Mouse (Mus musculus) limb, embryonic 13.5 days (tissue): ENCODE results near the gene Bbx. TPM values are rescaled to one million over a fixed set of nuclear protein-coding genes. Genes with fewer than 3 reads are reported as not detected.

Source experiments
- ATAC-seq: fragments of 200-750 bp; cut with Nextera tagmentation; 2 replicates; pipeline ENCODE4 v1.8.0; 2017; ENCODE audit warnings: low read depth, moderate number of reproducible peaks, moderate TSS enrichment; ENCODE audit not compliant: low FRiP score
- H3K27ac ChIP-seq: fragments of 300-500 bp; sonication (generic); 2 replicates; pipeline ENCODE4 v1.5.1; 2015; ENCODE audit warnings: inconsistent platforms, mild to moderate bottlenecking, moderate library complexity
- H3K27me3 ChIP-seq: fragments of 300-500 bp; sonication (generic); 2 replicates; pipeline ENCODE4 v1.6.1; 2015; ENCODE audit warnings: mild to moderate bottlenecking, inconsistent platforms
- H3K36me3 ChIP-seq: fragments of 300-500 bp; sonication (generic); 2 replicates; pipeline ENCODE4 v1.6.1; 2015; ENCODE audit warnings: inconsistent platforms, mild to moderate bottlenecking, moderate library complexity
- H3K4me1 ChIP-seq: fragments of 300-500 bp; sonication (generic); 2 replicates; pipeline ENCODE4 v1.6.1; 2015; ENCODE audit warnings: inconsistent platforms
- H3K4me2 ChIP-seq: fragments of 300-500 bp; sonication (generic); replicated peaks from 2 replicates; pipeline ENCODE4 v1.6.1; 2015; ENCODE audit warnings: inconsistent platforms, mild to moderate bottlenecking, moderate library complexity
- H3K4me3 ChIP-seq: fragments of 300-500 bp; sonication (generic); 2 replicates; pipeline ENCODE4 v1.5.1; 2015; ENCODE audit warnings: moderate library complexity, mild to moderate bottlenecking, inconsistent platforms
- H3K9ac ChIP-seq: fragments of 300-500 bp; sonication (generic); 2 replicates; pipeline ENCODE4 v1.6.1; 2015; ENCODE audit warnings: mild to moderate bottlenecking, inconsistent platforms
- H3K9me3 ChIP-seq: fragments of 300-500 bp; sonication (generic); 2 replicates; pipeline ENCODE4 v1.6.1; 2016; ENCODE audit warnings: inconsistent platforms
- WGBS: fragments of 180-500 bp; shearing (Covaris S2); methylation state at CpG from one replicate; pipeline ENCODE4 v1.1.7; 2015; 5-methylcytosine and 5-hydroxymethylcytosine counted together
- polyA plus RNA-seq: library from polyadenylated mRNA; unstranded; fragments of >200 nt; fragmentation: Nextera tagmentation; extraction: Ambion mirVana; gene quantifications from 2 replicates; pipeline ENCODE4 v1.2.1, GENCODE M21; 2015

Bbx gene
- polyA plus RNA-seq, 1 experiment from 2014 or later = 54.4 TPM

- Histone ChIP-seq H3K9ac (no peak overlapping the region), H3K36me3 (no peaks in the 10 kb centered on the region), H3K9me3 (no peaks in the 10 kb centered on the region), H3K4me2 (no peak overlapping the region), H3K27me3 (no peaks in the 10 kb centered on the region), H3K4me1 (no peaks in the 10 kb centered on the region), H3K27ac (no peak overlapping the region), H3K4me3 (no peak overlapping the region)
- whole genome bisulfite sequencing = 33% methylated on average over 2 of the region's 2 CpGs
- ATAC-seq = no peak
These were observed 5.1 kb upstream of the Bbx start for GRCm38 (mm10) chr16:50437331-50437730.

DNA sequence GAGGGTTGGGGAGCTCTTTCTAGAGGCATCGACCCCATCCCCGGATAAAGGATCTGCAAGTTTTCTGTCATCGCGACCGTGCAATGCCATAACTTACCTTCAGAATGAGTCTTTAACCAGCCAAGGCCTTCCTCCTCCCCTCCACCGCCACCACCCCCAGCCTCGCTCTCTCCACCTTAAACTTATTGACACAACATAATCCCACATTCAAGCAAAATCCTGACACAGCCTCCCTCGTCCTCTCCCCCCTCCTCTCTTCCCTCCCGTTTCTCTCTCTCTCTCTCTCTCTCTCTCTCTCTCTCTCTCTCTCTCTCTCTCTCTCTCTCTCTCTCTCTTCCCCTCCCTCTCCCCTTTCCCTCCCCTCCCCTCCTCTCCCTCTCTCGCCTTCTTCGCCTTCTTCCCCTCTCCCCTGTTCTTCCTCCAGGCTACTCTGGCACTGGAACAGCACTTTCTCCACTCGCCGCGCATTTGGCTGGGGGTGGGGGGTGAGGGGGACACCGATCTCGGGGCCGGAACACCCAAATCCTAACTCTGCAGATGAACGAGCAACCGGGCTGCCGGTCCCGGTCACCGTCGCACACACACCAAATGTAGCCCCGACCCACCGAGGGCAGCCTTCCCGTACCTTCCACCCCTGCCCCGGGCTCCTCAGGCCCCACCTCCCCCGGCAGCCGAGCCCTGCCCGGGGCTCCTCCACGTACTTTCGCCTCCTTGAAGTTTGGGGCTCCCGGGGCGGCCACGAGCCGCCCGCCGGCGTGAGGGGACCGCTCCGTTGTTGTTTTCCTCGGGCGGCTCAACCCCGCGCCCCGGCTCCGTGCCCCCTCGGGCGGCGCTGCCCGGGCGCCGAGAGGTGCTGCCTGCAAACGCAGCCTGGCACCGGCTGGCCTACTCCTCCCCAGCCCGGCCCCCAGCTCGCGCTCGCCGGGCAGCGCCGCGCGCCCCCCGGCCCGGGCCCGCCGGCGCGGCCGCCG, 894 bp downstream of the Bbx start:
- Histone ChIP-seq H3K9me3 (no peaks in the 10 kb centered on the region), H3K4me3 (peak overlapping the region; percentile 89), H3K9ac (peak overlapping the region; percentile 92), H3K27ac (peak overlapping the region; percentile 98), H3K4me2 (peak overlapping the region; percentile 98), H3K36me3 (0 out of 2 replicates have a peak, but pooled peaks cover 2% of the 10 kb centered on the region), H3K4me1 (peaks cover 6% of the 10 kb centered on the region; the same call in 1 of the 2 replicates), H3K27me3 (no peaks in the 10 kb centered on the region)
- ATAC-seq = peak; percentile 64
- WGBS = under 1% methylated on average over 53 of the region's 72 CpGs

DNA sequence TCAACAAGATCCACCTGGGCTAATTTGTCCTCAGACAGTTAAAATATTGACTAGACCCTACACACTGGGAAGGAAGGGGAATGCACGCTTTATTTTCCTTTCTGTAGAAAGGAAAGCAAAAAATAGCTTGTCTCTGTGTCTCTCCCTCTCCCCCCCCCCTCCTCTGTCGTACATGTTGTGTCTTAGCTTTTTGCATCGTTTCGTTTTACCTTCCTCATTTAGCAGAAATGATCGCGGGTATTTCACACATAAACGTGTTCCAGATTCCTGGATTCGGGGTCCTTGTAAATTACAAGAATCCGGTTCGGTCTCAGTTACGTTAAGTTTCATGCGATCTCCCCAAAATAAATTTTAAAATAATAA, 1.7 kb downstream of the Bbx start:
- H3K27ac ChIP-seq = no peak overlapping the region; the same call in 1 of the 2 replicates
- H3K4me3 ChIP-seq = peak overlapping the region; percentile 89
- 0 out of 2 replicates have a peak, but pooled peaks cover 4% of the 10 kb centered on the region for H3K36me3 ChIP-seq
- no peaks in the 10 kb centered on the region for H3K9me3 ChIP-seq
- peaks cover 6% of the 10 kb centered on the region; the same call in 1 of the 2 replicates for H3K4me1 ChIP-seq
- H3K4me2 ChIP-seq = peak overlapping the region; percentile 98
- under 1% methylated on average over 12 of the region's 12 CpGs for WGBS
- no peak for ATAC-seq
- peak overlapping the region; percentile 92 for H3K9ac ChIP-seq
- no peaks in the 10 kb centered on the region for H3K27me3 ChIP-seq

GRCm38 (mm10) chr16:50429692-50430514, 2.3 kb downstream of the Bbx start:
- Histone ChIP-seq H3K27me3 (no peaks in the 10 kb centered on the region), H3K9ac (peak overlapping the region; percentile 92), H3K4me1 (peaks cover 6% of the 10 kb centered on the region; the same call in 1 of the 2 replicates), H3K4me2 (peak overlapping the region; percentile 98), H3K4me3 (peak overlapping the region; percentile 89), H3K27ac (0 out of 2 replicates have a peak overlapping the region, but pooled peaks have one; percentile 15), H3K36me3 (0 out of 2 replicates have a peak, but pooled peaks cover 4% of the 10 kb centered on the region), H3K9me3 (no peaks in the 10 kb centered on the region)
- WGBS = under 1% methylated on average over 59 of the region's 69 CpGs
- ATAC-seq = no peak

DNA sequence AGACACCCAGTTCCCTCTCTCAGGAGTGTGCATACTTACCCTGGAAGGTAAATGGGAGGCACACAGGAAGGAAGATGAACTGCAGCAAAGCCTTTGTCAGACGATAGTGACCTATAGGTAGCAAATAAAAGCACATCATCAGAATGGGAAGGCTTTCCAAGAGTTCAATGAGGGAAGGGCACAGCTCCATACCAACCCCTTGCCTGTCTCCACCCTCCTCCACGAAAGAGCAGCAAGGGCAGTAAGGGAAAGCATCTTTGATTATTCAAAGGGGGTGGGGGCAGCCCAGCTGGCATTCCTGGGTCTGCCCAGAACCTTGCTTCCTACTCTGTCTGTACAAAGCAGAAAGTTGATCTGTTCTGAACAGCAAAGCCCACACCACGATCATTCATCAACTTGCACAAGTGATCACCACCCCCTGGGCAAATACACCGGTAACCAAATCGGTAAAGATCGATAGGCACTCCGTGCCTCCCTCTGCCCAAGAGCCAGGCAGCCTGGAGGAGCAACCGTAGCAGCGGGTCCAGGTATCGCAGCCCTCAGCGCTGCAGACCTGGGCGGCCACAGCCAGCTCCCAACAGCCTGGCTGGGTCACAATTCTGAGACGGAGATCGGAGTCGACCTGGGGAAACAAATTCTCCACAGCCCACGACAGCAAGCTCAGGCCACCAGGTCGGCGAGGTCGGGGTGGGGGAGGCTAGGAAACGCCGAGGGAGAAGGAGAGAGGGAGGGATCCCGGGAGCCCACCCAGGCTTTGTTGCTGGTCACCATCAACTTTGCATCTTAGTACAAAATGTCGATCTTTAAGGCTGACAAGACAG, 3.1 kb downstream of the Bbx start:
- ATAC-seq = no peak
- H3K9ac ChIP-seq = peak overlapping the region; percentile 92
- H3K36me3 ChIP-seq = 0 out of 2 replicates have a peak, but pooled peaks cover 8% of the 10 kb centered on the region
- H3K27me3 ChIP-seq = no peaks in the 10 kb centered on the region
- H3K9me3 ChIP-seq = no peaks in the 10 kb centered on the region
- 4% methylated on average over 23 of the region's 23 CpGs for WGBS
- H3K4me2 ChIP-seq = peak overlapping the region; percentile 98
- no peak overlapping the region for H3K27ac ChIP-seq
- H3K4me1 ChIP-seq = peaks cover 6% of the 10 kb centered on the region; the same call in 1 of the 2 replicates
- peak overlapping the region; percentile 89 for H3K4me3 ChIP-seq

GRCm38 (mm10) chr16:50420130-50420529, 12.1 kb downstream of the Bbx start:
- Histone ChIP-seq H3K4me1 (peaks cover 11% of the 10 kb centered on the region; the same call in 1 of the 2 replicates), H3K4me2 (no peak overlapping the region), H3K4me3 (no peak overlapping the region), H3K9ac (no peak overlapping the region), H3K36me3 (peaks cover 9% of the 10 kb centered on the region; the same call in 1 of the 2 replicates), H3K9me3 (no peaks in the 10 kb centered on the region), H3K27ac (no peak overlapping the region), H3K27me3 (no peaks in the 10 kb centered on the region)
- 7% methylated on average over 1 of the region's 1 CpGs for WGBS
- ATAC-seq = no peak

DNA sequence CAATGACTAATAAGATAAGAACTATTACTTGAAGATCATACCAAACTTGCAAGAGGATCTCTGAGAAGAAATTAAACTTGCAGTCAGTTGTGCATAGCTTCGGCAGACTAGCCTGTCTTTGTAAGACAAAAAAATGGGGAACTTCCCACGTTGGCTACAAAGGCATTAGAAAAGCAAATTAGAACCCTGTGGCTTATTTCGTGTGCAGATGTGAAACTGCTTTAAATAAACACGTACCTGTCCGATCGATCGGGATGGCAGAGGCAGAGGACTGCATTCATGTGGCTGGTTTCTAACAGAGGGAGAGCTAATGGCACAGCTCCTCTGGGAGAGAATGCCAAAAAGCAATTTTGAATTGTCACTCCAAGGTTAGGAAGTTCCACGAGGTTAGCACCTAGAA, 16.8 kb downstream of the Bbx start:
- Histone ChIP-seq H3K27me3 (no peaks in the 10 kb centered on the region), H3K9me3 (no peaks in the 10 kb centered on the region), H3K27ac (no peak overlapping the region), H3K4me2 (no peak overlapping the region), H3K36me3 (peaks cover 11% of the 10 kb centered on the region), H3K4me1 (peaks cover 6% of the 10 kb centered on the region; the same call in 1 of the 2 replicates), H3K9ac (no peak overlapping the region), H3K4me3 (no peak overlapping the region)
- 81% methylated on average over 8 of the region's 8 CpGs for WGBS
- ATAC-seq = no peak

DNA sequence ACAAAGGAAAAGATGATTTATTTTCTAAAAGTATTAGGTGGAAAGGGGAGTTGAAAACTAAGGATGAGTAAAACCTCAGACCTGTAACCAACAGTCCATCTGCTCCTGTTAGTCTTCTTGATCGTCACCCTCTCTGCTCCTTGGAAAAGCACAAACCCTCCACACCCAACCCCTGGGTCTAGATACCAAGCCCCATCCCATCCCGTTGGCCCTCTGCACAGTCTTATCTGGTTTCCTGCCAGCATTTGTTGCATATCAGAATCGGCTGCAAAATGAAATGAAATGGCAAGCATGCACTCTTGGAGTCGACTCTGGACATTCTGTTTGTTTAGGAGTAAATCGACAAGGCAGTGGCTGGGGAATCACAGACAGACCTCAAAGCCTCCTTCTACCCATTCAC, 29.3 kb downstream of the Bbx start:
- Histone ChIP-seq H3K4me1 (peaks cover 4% of the 10 kb centered on the region; the same call in 1 of the 2 replicates), H3K9ac (no peak overlapping the region), H3K4me3 (no peak overlapping the region), H3K9me3 (no peaks in the 10 kb centered on the region), H3K36me3 (peaks cover 3% of the 10 kb centered on the region; the same call in 1 of the 2 replicates), H3K27me3 (no peaks in the 10 kb centered on the region), H3K27ac (no peak overlapping the region), H3K4me2 (no peak overlapping the region)
- WGBS = 84% methylated on average over 5 of the region's 5 CpGs
- ATAC-seq = no peak

GRCm38 (mm10) chr16:50399775-50400174, 32.4 kb downstream of the Bbx start:
- Histone ChIP-seq H3K27ac (no peak overlapping the region), H3K4me1 (no peaks in the 10 kb centered on the region), H3K27me3 (no peaks in the 10 kb centered on the region), H3K36me3 (peaks cover 3% of the 10 kb centered on the region; the same call in 1 of the 2 replicates), H3K9me3 (no peaks in the 10 kb centered on the region), H3K9ac (no peak overlapping the region), H3K4me2 (no peak overlapping the region), H3K4me3 (no peak overlapping the region)
- no peak for ATAC-seq
- WGBS = 87% methylated on average over 6 of the region's 6 CpGs

DNA sequence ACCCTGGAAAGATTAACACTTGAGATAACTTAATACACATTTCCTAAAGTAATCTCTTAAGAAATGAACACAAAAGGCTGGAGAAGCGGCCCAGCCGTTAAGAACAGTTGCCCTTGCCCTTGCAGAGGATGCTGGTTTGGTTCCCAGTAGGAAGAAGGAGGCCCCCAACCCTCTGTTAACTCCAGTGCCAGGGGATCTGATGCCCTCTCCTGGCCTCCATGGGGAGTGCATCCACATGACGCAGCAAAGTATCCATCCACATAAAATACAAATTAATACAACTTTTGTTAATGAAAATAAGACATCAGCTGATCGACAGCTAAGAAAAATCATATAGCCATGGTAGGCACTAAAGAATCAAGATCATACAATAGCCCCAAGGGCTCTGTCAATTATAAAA, 33.6 kb downstream of the Bbx start:
- H3K27ac ChIP-seq = no peak overlapping the region
- H3K4me2 ChIP-seq = no peak overlapping the region
- H3K4me1 ChIP-seq = no peaks in the 10 kb centered on the region
- peaks cover 3% of the 10 kb centered on the region; the same call in 1 of the 2 replicates for H3K36me3 ChIP-seq
- H3K9me3 ChIP-seq = no peaks in the 10 kb centered on the region
- ATAC-seq = no peak
- 83% methylated on average over 4 of the region's 4 CpGs for WGBS
- no peaks in the 10 kb centered on the region for H3K27me3 ChIP-seq
- no peak overlapping the region for H3K9ac ChIP-seq
- H3K4me3 ChIP-seq = no peak overlapping the region

- no peak overlapping the region for H3K27ac ChIP-seq
- no peaks in the 10 kb centered on the region for H3K9me3 ChIP-seq
- no peaks in the 10 kb centered on the region for H3K27me3 ChIP-seq
- 82% methylated on average over 6 of the region's 6 CpGs for WGBS
- H3K4me3 ChIP-seq = no peak overlapping the region
- ATAC-seq = no peak
- H3K9ac ChIP-seq = no peak overlapping the region
- no peak overlapping the region for H3K4me2 ChIP-seq
- no peaks in the 10 kb centered on the region for H3K36me3 ChIP-seq
- no peaks in the 10 kb centered on the region for H3K4me1 ChIP-seq
These were observed 36.1 kb downstream of the Bbx start for GRCm38 (mm10) chr16:50395928-50396612.
